Mouse (Mus musculus): ENCODE measurements around the gene Gm13212. TPM values are rescaled to one million over a fixed set of nuclear protein-coding genes. Genes with fewer than 3 reads are reported as not detected.
"Not testable (repeated sequence)": the region's sequence is repeated elsewhere in the genome, so short reads cannot be mapped to it uniquely, and the experiment has no call there.

Gene Gm13212
- polyA plus RNA-seq, 1 experiment from 2014 or later, result 0.90 TPM

DNA sequence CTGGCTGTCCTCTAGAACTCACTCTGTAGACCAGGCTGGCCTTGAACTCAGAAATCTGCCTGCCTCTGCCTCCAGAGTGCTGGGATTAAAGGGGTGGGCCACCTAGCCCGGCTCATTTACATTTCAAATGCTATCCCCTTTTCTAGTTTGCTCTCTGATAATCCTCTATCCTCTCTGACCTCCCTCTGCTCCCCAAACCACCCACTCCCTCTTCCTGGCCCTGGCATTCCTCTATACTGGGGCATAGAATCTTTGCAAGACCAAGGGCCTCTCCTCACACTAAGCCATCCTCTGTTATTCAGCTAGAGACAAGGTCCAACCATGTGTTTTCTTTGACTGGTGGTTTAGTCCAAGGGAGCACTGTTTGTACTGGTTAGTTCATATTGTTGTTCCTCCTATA is 9.2 kb downstream of the Gm13212 start:
- not testable (repeated sequence) for ATAC-seq (ENCODE audit: insufficient number of reproducible peaks, insufficient read depth, low FRiP score, low TSS enrichment, low read depth); H3K4me3 ChIP-seq

DNA sequence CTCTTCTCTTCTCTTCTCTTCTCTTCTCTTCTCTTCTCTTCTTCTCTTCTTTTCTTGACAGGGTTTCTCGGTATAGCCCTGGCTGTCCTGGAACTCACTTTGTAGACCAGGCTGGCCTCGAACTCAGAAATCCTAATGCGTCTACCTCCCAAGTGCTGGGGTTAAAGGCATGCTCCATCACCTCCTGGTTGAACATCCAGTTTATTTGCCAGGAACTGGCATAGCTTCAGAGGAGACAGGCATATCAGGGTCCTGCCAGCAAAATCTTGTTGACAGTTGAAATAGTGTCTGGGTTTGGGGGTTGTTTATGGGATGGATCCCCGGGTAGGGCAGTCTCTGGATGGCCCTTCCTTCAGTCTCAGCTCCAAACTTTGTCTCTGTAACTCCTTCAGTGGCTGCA is 9.8 kb downstream of the Gm13212 start:
- not testable (repeated sequence) for H3K4me1 ChIP-seq, H3K9me3 ChIP-seq, H3K27ac ChIP-seq, H3K9ac ChIP-seq, H3K4me2 ChIP-seq, H3K36me3 ChIP-seq, H3K27me3 ChIP-seq, H3K4me3 ChIP-seq
- WGBS, result 82% methylated on average over 4 of the region's 4 CpGs
- ATAC-seq (ENCODE audit: insufficient number of reproducible peaks, insufficient read depth, low FRiP score, low TSS enrichment, low read depth), result peak; percentile 48; the same call in 1 of the 2 replicates

More for the DNA sequence above, 9.2 kb downstream of the Gm13212 start:
- not testable (repeated sequence) for H3K27me3 ChIP-seq, H3K36me3 ChIP-seq, H3K27ac ChIP-seq, H3K4me2 ChIP-seq, H3K9me3 ChIP-seq, H3K4me1 ChIP-seq, H3K9ac ChIP-seq
- WGBS, result 76% methylated on average over 1 of the region's 1 CpGs

DNA sequence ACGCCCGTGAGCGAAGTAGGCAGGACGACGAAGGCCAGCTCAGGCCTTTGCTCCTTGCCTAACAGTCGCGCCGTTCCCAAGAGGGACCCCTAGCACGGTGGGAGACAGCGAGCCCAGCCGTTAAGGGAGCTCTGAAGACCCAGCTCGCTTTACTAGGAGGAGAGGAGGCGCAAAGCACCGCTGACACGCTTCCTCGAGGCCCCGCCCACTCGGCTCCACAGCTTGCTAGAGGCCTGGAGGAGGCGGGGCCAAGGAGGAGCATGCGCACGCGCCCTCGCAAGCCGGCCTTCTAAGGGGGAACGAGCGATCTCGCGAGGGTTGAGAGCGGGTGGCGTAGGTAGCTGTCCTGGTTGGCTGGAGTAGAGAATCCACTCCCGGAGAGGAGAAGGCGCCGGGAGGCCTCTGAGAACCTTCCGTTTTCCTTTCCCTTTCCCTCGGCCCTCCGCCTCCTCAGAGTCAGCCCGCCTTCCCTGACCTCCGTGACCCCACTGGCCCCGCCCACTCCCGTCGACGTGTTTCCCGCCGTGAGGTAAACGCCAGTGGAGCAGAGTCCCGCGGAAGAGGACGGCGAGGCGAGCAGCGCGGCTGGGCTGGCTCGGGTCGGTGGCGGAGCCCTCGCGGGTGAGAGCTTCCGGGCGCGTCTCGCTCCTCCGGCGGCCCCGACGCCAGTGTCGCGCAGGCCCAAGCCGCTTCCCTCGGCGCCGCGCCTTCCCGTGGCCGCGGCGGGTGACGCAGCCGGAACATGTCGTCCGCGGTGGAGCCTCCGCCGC is 55.6 kb downstream of the Gm13212 start:
- WGBS, result 26% methylated on average over 82 of the region's 83 CpGs
- peaks cover 12% of the 10 kb centered on the region for H3K9me3 ChIP-seq
- H3K36me3 ChIP-seq; H3K27me3 ChIP-seq; H3K4me1 ChIP-seq; H3K27ac ChIP-seq; H3K9ac ChIP-seq; ATAC-seq (ENCODE audit: insufficient number of reproducible peaks, insufficient read depth, low FRiP score, low TSS enrichment, low read depth): not testable (repeated sequence)
- H3K4me3 ChIP-seq, result peak overlapping the region; percentile 14; the same call in 1 of the 2 replicates
- 0 out of 2 replicates have a peak overlapping the region, but pooled peaks have one; percentile 11 for H3K4me2 ChIP-seq

DNA sequence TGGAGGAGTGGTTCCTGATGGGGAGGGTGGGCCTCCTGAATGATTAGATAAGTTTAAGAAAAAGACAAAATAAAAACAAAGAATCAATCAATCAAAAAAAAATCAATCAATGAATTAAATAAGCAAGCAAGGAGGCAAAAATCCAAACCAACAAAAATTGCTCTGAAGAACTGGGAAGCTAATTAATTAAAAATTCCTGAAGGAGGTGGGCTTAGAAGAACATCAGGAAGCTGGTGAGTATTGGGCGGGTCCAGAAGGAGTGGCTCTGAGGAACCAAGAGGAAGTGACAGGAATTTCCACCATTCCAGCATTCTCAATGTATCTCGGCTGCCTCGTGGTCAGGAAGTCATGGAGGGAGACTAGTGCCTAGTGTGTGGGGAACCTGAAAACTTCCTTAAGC is 85.4 kb downstream of the Gm13212 start, which contains the start of gene Zfp980:
Gene Zfp980 (plus strand): TSS at position 301 of the 400 bp plus-strand sequence.
- not testable (repeated sequence) for H3K4me2 ChIP-seq; H3K36me3 ChIP-seq; ATAC-seq (ENCODE audit: insufficient number of reproducible peaks, insufficient read depth, low FRiP score, low TSS enrichment, low read depth); H3K4me3 ChIP-seq; H3K9ac ChIP-seq; H3K27ac ChIP-seq; H3K4me1 ChIP-seq; H3K27me3 ChIP-seq; H3K9me3 ChIP-seq
- 83% methylated on average over 3 of the region's 3 CpGs for WGBS

DNA sequence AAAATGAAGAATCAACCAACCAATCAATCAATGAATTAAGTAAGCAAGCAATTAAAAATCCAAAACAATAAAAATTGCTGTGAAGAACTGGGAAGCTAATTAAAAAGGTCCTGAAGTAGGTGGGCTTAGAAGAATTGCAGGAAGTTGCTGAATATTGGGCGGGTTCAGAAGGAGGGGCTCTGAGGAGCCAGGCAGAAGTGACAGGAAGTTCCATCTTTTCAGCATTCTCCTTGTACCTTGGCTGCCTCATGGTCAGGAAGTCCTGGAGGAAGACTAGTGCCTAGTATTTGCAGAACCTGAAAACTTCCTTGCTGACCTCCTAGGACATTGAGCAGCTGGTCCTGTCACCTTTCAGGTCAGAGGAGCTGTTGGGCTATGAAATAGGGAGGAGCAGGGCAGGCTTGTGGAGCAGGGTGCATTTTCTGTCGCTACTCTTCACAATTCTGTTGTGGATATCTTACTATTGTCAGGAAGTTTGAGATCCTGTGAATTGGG is 89.4 kb downstream of the Gm13212 start:
- not testable (repeated sequence) for H3K9me3 ChIP-seq; H3K36me3 ChIP-seq; H3K4me1 ChIP-seq; ATAC-seq (ENCODE audit: insufficient number of reproducible peaks, insufficient read depth, low FRiP score, low TSS enrichment, low read depth); H3K4me2 ChIP-seq; H3K9ac ChIP-seq; H3K4me3 ChIP-seq; H3K27me3 ChIP-seq; H3K27ac ChIP-seq
- WGBS, result 65% methylated on average over 2 of the region's 2 CpGs

Other genes starting within 250 kb of the Gm13212 start
- not detected in 2 replicates for gene Zfp990, start 74.4 kb upstream of the Gm13212 start, polyA plus RNA-seq (2015; fragmentation: Nextera tagmentation; extraction: Ambion mirVana)
- 0.08 TPM in 1 of 2 replicates, not detected in the other for gene Zfp980, start 85.5 kb downstream of the Gm13212 start, polyA plus RNA-seq (2015; fragmentation: Nextera tagmentation; extraction: Ambion mirVana)